In genomic region chr4:57391103-57391502, GRCm38 (mm10) we compare ENCODE assay signal across 18 mouse cellular contexts. TPM values are rescaled to one million over a fixed set of nuclear protein-coding genes. Genes with fewer than 3 reads are reported as not detected.
A peak's percentile ranks its signal among the peaks of the same experiment; 100 is the strongest.
DNase-seq lines count a peak whose midpoint lies in the region; ATAC-seq and TF ChIP-seq lines count a peak whose summit lies in the region.
"Had no signal": no experiment of that assay in that cellular context is flagged by ENCODE, and none has a peak within 500 bp of the region (broad histone marks: within the 10 kb centered on the region; RNA-seq: fewer than 3 reads in every experiment).

No protein-coding gene starts in this region.

- no peak for TF ChIP-seq POLR2A in cortical plate, adult 2 months (IDR thresholded peaks at IDR 0.05; ENCODE audit: extremely low read depth, insufficient read depth, low read length)

- WGBS in heart, embryonic 10.5 days: 47% methylated on average over 8 of the region's 8 CpGs
- WGBS in heart, embryonic 11.5 days (ENCODE audit: insufficient replicate concordance): 52% methylated on average over 8 of the region's 8 CpGs
- 41% methylated on average over 8 of the region's 8 CpGs for WGBS in lung, embryonic 16.5 days
- WGBS in stomach, embryonic 16.5 days: 50% methylated on average over 8 of the region's 8 CpGs

- H3K4me1 ChIP-seq in heart, embryonic 10.5 days: no peaks in the 10 kb centered on the region
- H3K4me1 ChIP-seq in heart, embryonic 11.5 days (ENCODE audit: control insufficient read depth, insufficient read depth, low read length): no peaks in the 10 kb centered on the region
- no peaks in the 10 kb centered on the region for H3K4me1 ChIP-seq in lung, embryonic 16.5 days (replicated peaks; ENCODE audit: control insufficient read depth, insufficient read depth, low read length)
- H3K4me1 ChIP-seq in cortical plate, adult 2 months (ENCODE audit: control insufficient read depth, insufficient read depth, low read length): no peaks in the 10 kb centered on the region
- H3K4me1 ChIP-seq in stomach, embryonic 16.5 days (ENCODE audit: control insufficient read depth, insufficient read depth, low read length): no peaks in the 10 kb centered on the region
- H3K4me1 ChIP-seq: hindbrain, embryonic 10.5 days; megakaryocyte, embryonic 14.5 days; neural tube, embryonic 13.5 days had no signal

- ATAC-seq in heart, embryonic 11.5 days (replicated peaks; ENCODE audit: insufficient number of reproducible peaks, low FRiP score, low TSS enrichment): no peak
- ATAC-seq in lung, embryonic 16.5 days (ENCODE audit: low read depth): peak; percentile 78
- peak; percentile 80 for ATAC-seq in stomach, embryonic 16.5 days (ENCODE audit: insufficient read depth, low FRiP score)

- no peak overlapping the region for H3K9ac ChIP-seq in heart, embryonic 11.5 days (ENCODE audit: low read depth, low read length)
- no peak overlapping the region for H3K9ac ChIP-seq in lung, embryonic 16.5 days (ENCODE audit: low read length)
- no peak overlapping the region for H3K9ac ChIP-seq in stomach, embryonic 16.5 days (ENCODE audit: low read length)
- H3K9ac ChIP-seq: liver, embryonic 14.5 days; neural tube, embryonic 13.5 days had no signal

- no peak overlapping the region for H3K4me2 ChIP-seq in heart, embryonic 11.5 days
- no peak overlapping the region for H3K4me2 ChIP-seq in lung, embryonic 16.5 days (ENCODE audit: low read depth, low read length)
- H3K4me2 ChIP-seq in stomach, embryonic 16.5 days (ENCODE audit: low read depth, low read length): no peak overlapping the region
- H3K4me2 ChIP-seq: neural tube, embryonic 13.5 days had no signal

- H3K9me3 ChIP-seq in heart, embryonic 10.5 days: no peaks in the 10 kb centered on the region
- H3K9me3 ChIP-seq in heart, embryonic 11.5 days (replicated peaks; ENCODE audit: control insufficient read depth, low read length): no peaks in the 10 kb centered on the region
- no peaks in the 10 kb centered on the region for H3K9me3 ChIP-seq in lung, embryonic 16.5 days (ENCODE audit: control insufficient read depth, low read length)
- no peaks in the 10 kb centered on the region for H3K9me3 ChIP-seq in stomach, embryonic 16.5 days (replicated peaks; ENCODE audit: control insufficient read depth, low read length)
- H3K9me3 ChIP-seq: hindbrain, embryonic 10.5 days; neural tube, embryonic 13.5 days had no signal

- H3K27me3 ChIP-seq in heart, embryonic 10.5 days (ENCODE audit: insufficient read depth, poor library complexity, severe bottlenecking): no peaks in the 10 kb centered on the region
- H3K27me3 ChIP-seq in heart, embryonic 11.5 days (ENCODE audit: control insufficient read depth, insufficient read depth, low read length): no peaks in the 10 kb centered on the region
- H3K27me3 ChIP-seq in lung, embryonic 16.5 days (ENCODE audit: control insufficient read depth, insufficient read depth, low read depth, low read length): no peaks in the 10 kb centered on the region
- H3K27me3 ChIP-seq in stomach, embryonic 16.5 days (ENCODE audit: control insufficient read depth, insufficient read depth, low read length): no peaks in the 10 kb centered on the region
- H3K27me3 ChIP-seq: megakaryocyte, embryonic 14.5 days; neural tube, embryonic 13.5 days had no signal

- H3K4me3 ChIP-seq in heart, embryonic 10.5 days: no peak overlapping the region
- H3K4me3 ChIP-seq in heart, embryonic 11.5 days (ENCODE audit: low read depth, low read length): no peak overlapping the region
- no peak overlapping the region for H3K4me3 ChIP-seq in lung, embryonic 16.5 days (ENCODE audit: low read length)
- H3K4me3 ChIP-seq in cortical plate, adult 2 months (ENCODE audit: insufficient read depth, low read length): no peak overlapping the region
- no peak overlapping the region for H3K4me3 ChIP-seq in stomach, embryonic 16.5 days (replicated peaks; ENCODE audit: low read length)
- H3K4me3 ChIP-seq: erythroblast, embryonic 14.5 days; hindbrain, embryonic 10.5 days; megakaryocyte, embryonic 14.5 days; neural tube, embryonic 13.5 days had no signal

- no peak overlapping the region for H3K27ac ChIP-seq in heart, embryonic 10.5 days
- H3K27ac ChIP-seq in heart, embryonic 11.5 days (ENCODE audit: low read depth, low read length): no peak overlapping the region
- no peak overlapping the region for H3K27ac ChIP-seq in lung, embryonic 16.5 days (ENCODE audit: low read length)
- H3K27ac ChIP-seq in cortical plate, adult 2 months (ENCODE audit: insufficient read depth, low read length): no peak overlapping the region
- no peak overlapping the region for H3K27ac ChIP-seq in stomach, embryonic 16.5 days (ENCODE audit: low read length)
- H3K27ac ChIP-seq: hindbrain, embryonic 10.5 days; liver, embryonic 14.5 days; neural tube, embryonic 13.5 days had no signal

- TF ChIP-seq CTCF in cortical plate, adult 2 months (IDR thresholded peaks at IDR 0.05; ENCODE audit: extremely low read depth, insufficient read depth, low read length): peak; percentile 11; the same call in 1 of the 2 replicates

- H3K36me3 ChIP-seq in heart, embryonic 10.5 days: no peaks in the 10 kb centered on the region
- H3K36me3 ChIP-seq in heart, embryonic 11.5 days (ENCODE audit: control insufficient read depth, insufficient read depth, low read length): no peaks in the 10 kb centered on the region
- H3K36me3 ChIP-seq in lung, embryonic 16.5 days (ENCODE audit: control insufficient read depth, insufficient read depth, low read length): no peaks in the 10 kb centered on the region
- H3K36me3 ChIP-seq in stomach, embryonic 16.5 days (ENCODE audit: control insufficient read depth, insufficient read depth, low read length): no peaks in the 10 kb centered on the region
- H3K36me3 ChIP-seq: hindbrain, embryonic 10.5 days; neural tube, embryonic 13.5 days had no signal

- DNase-seq in heart, embryonic 10.5 days (ENCODE audit: low spot score): peak; percentile 31
- no peak for DNase-seq in lung, postnatal 4 days
- DNase-seq in cerebellum, adult 18-20 months: no peak
- DNase-seq: adrenal gland, adult 2 months; cerebellum, adult 8-10 months; gastrocnemius, postnatal 10 days; kidney, adult 18-20 months; kidney, postnatal 36 days; right cerebral cortex, postnatal 4 days had no signal

RNA-seq across cellular contexts. Expression of gene Palm2, which starts 42.9 kb away (rescaled TPM):
- 29.6 and 41.8 TPM in 2 replicates for polyA plus RNA-seq in heart, embryonic 10.5 days (2016; fragmentation: Nextera tagmentation; extraction: Ambion mirVana)
- 23.0 and 29.0 TPM in 2 replicates for polyA plus RNA-seq in heart, embryonic 11.5 days (2014; fragmentation: Nextera tagmentation; extraction: Ambion mirVana)
- 5.9 and 6.0 TPM in 2 replicates for polyA plus RNA-seq in lung, embryonic 16.5 days (2015; fragmentation: Nextera tagmentation; extraction: Ambion mirVana)
- 14.1 and 14.8 TPM in 2 replicates for polyA plus RNA-seq in cortical plate, adult 2 months (2012; rRNA removed)
- 2.9 and 5.3 TPM in 2 replicates for polyA plus RNA-seq in stomach, embryonic 16.5 days (2015; fragmentation: Nextera tagmentation; extraction: Ambion mirVana)
- polyA plus RNA-seq: erythroblast, embryonic 14.5 days had no signal
